Mouse (Mus musculus) testis, adult 10 weeks (tissue): ENCODE measurements around the gene Exosc2. TPM values are rescaled to one million over a fixed set of nuclear protein-coding genes. Genes with fewer than 3 reads are reported as not detected.

Source experiments
- polyA plus RNA-seq: library from polyadenylated mRNA; stranded (reverse); fragments of 350-450 nt; fragmentation: Illumina TruSeq; extraction: RNeasy Lipid Tissue Mini Kit (QIAGEN cat#74804); gene quantifications from one replicate; pipeline ENCODE4 v1.2.3, GENCODE M21; 2014; ENCODE audit warnings: low read depth, low replicate concordance

Gene Exosc2
- 7.4 TPM for polyA plus RNA-seq

GRCm38 (mm10) chr2:31670551-31671035 lies at the start of gene Exosc2:
TSS of gene Exosc2 (plus strand) at chr2:31670715.

DNA sequence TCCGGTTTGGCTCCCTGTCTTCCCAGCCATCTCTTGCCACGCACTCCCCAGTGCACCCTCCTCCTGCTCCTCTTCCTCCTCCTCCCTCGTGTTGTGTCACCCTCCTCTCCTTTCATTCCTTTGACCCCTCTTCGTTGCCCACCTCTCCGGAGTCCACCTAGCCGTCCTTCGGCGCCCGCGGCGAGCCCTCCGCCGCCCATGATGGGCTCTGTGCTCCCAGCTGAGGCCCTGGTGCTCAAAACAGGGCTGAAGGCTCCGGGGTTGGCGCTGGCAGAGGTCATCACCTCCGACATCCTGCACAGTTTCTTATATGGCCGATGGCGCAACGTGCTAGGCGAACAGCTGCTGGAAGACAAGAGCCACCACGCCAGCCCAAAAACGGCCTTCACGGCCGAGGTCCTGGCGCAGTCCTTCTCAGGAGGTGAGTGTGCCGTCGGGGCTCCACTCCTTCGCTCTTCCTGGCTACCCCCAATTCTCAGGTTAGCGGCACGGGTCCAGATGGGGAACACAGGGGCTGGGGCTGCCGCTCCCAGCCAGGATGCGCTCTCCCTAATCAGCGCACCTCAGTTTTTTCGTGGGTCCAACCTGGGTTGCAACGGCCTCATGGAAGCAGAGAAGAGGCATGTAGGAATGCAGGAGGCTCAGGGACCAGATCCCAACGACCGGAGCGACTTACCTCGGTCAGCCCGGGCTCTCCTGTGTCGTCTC lies 30.5 kb upstream of the Exosc2 start, which contains the start of gene Prdm12:
TSS of gene Prdm12 (plus strand) at position 137 of the 708 bp plus-strand sequence.

GRCm38 (mm10) chr2:31688074-31688925 lies 17.8 kb downstream of the Exosc2 start, which contains the start of gene Abl1:
TSS of gene Abl1 (plus strand) at chr2:31688376.

Other genes starting within 250 kb of the Exosc2 start
- gene Ass1, start 200.5 kb upstream of the Exosc2 start, polyA plus RNA-seq: 6.1 TPM
- 11.9 TPM for gene Fubp3, start 98.1 kb upstream of the Exosc2 start, polyA plus RNA-seq
- gene Prdm12, start 30.7 kb upstream of the Exosc2 start, polyA plus RNA-seq: not detected
- 39.9 TPM for gene Abl1, start 17.7 kb downstream of the Exosc2 start, polyA plus RNA-seq
- gene Qrfp, start 139.9 kb downstream of the Exosc2 start, polyA plus RNA-seq: not detected
- not detected for gene Fibcd1, start 175.3 kb downstream of the Exosc2 start, polyA plus RNA-seq
- gene Lamc3, start 216.6 kb downstream of the Exosc2 start, polyA plus RNA-seq: 1.1 TPM